Mouse (Mus musculus): Measurements from ENCODE around the gene Fbxo4.

DNA sequence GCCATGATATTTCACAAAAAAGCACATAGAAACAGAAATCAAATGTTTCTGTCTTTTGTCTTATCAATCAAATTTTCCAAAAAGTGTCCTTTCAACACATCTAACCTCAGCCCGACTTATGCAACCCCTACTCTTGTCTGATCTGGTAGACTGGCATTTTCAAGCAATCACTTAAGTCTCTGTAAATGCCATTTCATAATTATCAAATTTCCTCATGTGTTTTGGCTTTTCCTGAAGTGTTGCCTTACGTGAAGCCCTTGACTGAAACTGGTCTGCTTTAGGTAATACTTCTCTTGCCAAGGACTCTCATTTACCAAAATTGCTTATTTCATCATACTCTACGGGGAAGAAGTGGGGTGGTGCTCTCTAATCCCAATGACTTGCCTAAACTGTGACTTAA lies 6.1 kb downstream of the Fbxo4 start:
- TF ChIP-seq CTCF (conservative IDR thresholded peaks at IDR 0.05 in 1 of 2, IDR thresholded peaks at IDR 0.05 in 1 of 2; ENCODE audit: low read depth in 2 of 2, low read length in 2 of 2), result no peak
- no peak for TF ChIP-seq JUN (IDR thresholded peaks at IDR 0.05; ENCODE audit: insufficient read depth, low read depth, low read length)
- no peak for TF ChIP-seq CHD1 (IDR thresholded peaks at IDR 0.05; ENCODE audit: low read depth, low read length)
- no peak for TF ChIP-seq POLR2AphosphoS2 (IDR thresholded peaks at IDR 0.05; ENCODE audit: low read depth, low read length)
- TF ChIP-seq IRF4 (IDR thresholded peaks at IDR 0.05; ENCODE audit: low read depth, low read length), result no peak
- TF ChIP-seq POLR2A (IDR thresholded peaks at IDR 0.05; ENCODE audit: low read depth, low read length), result no peak
- no peak for TF ChIP-seq BHLHE40 (IDR thresholded peaks at IDR 0.05; ENCODE audit: low read depth, low read length)
- TF ChIP-seq RAD21 (IDR thresholded peaks at IDR 0.05; ENCODE audit: low read depth, low read length), result no peak

All from CH12.LX (cell line).